Mouse (Mus musculus) ES-E14 (cell line): ENCODE data around the gene Dhx8. TPM values are rescaled to one million over a fixed set of nuclear protein-coding genes. Genes with fewer than 3 reads are reported as not detected.

Experiments
- DNase-seq: peaks from one replicate; pipeline ENCODE4 v3.0.0-alpha.2; 2013; ENCODE audit warnings: low read depth, low spot score
- H3K27ac ChIP-seq: 2 replicates; pipeline ENCODE4 v1.5.1; 2012; ENCODE audit warnings: low read depth, mild to moderate bottlenecking, low read length, moderate library complexity, mixed read lengths; ENCODE audit not compliant: poor library complexity, insufficient read depth, severe bottlenecking
- H3K36me3 ChIP-seq: 2 replicates; pipeline ENCODE4 v1.6.1; 2012; ENCODE audit warnings: mild to moderate bottlenecking, low read length, moderate library complexity, mixed read lengths; ENCODE audit not compliant: control insufficient read depth, poor library complexity, insufficient read depth, severe bottlenecking
- H3K4me1 ChIP-seq, 2 experiments: fragments of 150-350 bp in 1 of 2; sonication (generic) in 1 of 2; 2 replicates each; pipeline ENCODE4 v1.6.1; 2012; ENCODE audit warnings: low read length in 2 of 2, mild to moderate bottlenecking in 1 of 2, mixed read lengths in 1 of 2; ENCODE audit not compliant: control insufficient read depth in 2 of 2, insufficient read depth in 2 of 2, poor library complexity in 1 of 2
- H3K4me3 ChIP-seq, 2 experiments: fragments of 150-350 bp in 1 of 2; sonication (generic) in 1 of 2; 2 replicates each; pipeline ENCODE4 v1.5.1; 2012; ENCODE audit warnings: low read length in 2 of 2, low read depth in 1 of 2, mild to moderate bottlenecking in 1 of 2, mixed read lengths in 1 of 2; ENCODE audit not compliant: insufficient read depth in 1 of 2, poor library complexity in 1 of 2, severe bottlenecking in 1 of 2
- H3K9ac ChIP-seq: 2 replicates; pipeline ENCODE4 v1.6.1; 2012; ENCODE audit warnings: low read depth, mild to moderate bottlenecking, low read length, mixed read lengths; ENCODE audit not compliant: poor library complexity, insufficient read depth, severe bottlenecking
- H3K9me3 ChIP-seq: fragments of 150-350 bp; sonication (generic); 2 replicates; pipeline ENCODE4 v1.6.1; 2012; ENCODE audit warnings: low read depth, mild to moderate bottlenecking, low read length; ENCODE audit not compliant: control insufficient read depth, insufficient read depth
- CHD2 ChIP-seq: IDR thresholded peaks from 2 replicates; pipeline ENCODE4 v1.6.1; 2014; ENCODE audit warnings: mild to moderate bottlenecking, low read depth, low read length, inconsistent platforms
- HCFC1 ChIP-seq: IDR thresholded peaks from 2 replicates; pipeline ENCODE4 v1.6.1; 2012; ENCODE audit warnings: low read length, inconsistent platforms, borderline replicate concordance; ENCODE audit not compliant: insufficient read depth
- MAFK ChIP-seq: IDR thresholded peaks from 2 replicates; pipeline ENCODE4 v1.6.1; 2014; ENCODE audit warnings: mild to moderate bottlenecking, low read depth, low read length, inconsistent platforms; ENCODE audit not compliant: insufficient read depth
- ZC3H11A ChIP-seq: IDR thresholded peaks from 2 replicates; pipeline ENCODE4 v1.6.1; 2012; ENCODE audit warnings: low read depth, mild to moderate bottlenecking, inconsistent platforms, low read length, borderline replicate concordance
- ZNF384 ChIP-seq: IDR thresholded peaks from 2 replicates; pipeline ENCODE4 v1.6.1; 2012; ENCODE audit warnings: low read depth, low read length, inconsistent platforms
- in situ Hi-C, 2 experiments: fragments of 600-800 bp; cut with MboI; formaldehyde crosslinking; loops; one replicate each; pipeline ENCODE4 v1.15.1; 2025; ENCODE audit warnings: low sequenced_read_pairs in 2 of 2, inconsistent platforms in 1 of 2; ENCODE audit not compliant: unreplicated experiment in 2 of 2
- total RNA-seq: library from RNA; depleted of rRNA; stranded (reverse); fragments of 300-350 nt; gene quantifications from 2 replicates; pipeline ENCODE4 v1.2.3, GENCODE M21; 2012

The Dhx8 gene
- total RNA-seq, 1 experiment: 51.7 TPM

DNA sequence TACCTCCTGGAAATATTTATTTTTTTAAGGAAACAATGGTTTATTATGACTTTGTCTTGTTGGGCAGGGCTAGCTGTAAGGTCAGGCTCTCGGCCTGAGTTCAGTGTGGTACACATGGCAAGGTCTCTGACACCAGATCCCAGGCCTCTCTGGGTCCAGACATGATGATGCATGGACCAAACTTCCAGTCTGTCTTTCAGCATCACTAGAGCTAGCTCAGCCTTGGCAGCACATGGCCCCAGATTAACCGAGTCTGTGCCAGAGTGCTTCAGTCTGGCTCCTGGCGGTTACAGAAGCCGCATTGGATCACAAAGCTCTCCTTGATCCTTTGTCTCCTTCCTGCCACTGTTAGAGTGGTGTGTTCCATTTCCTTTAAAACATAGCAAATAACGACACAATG is 34.6 kb downstream of the Dhx8 start:
- no peak overlapping the region for H3K4me3 ChIP-seq
- no peak overlapping the region for H3K27ac ChIP-seq
- peaks cover 57% of the 10 kb centered on the region for H3K36me3 ChIP-seq
- H3K4me1 ChIP-seq: peaks cover 7 to 34% of the 10 kb centered on the region in 2 experiments
- TF ChIP-seq ZC3H11A (no peak), ZNF384 (no peak), MAFK (no peak), HCFC1 (no peak), CHD2 (no peak)
- H3K9ac ChIP-seq: no peak overlapping the region
- in situ Hi-C loops: no loop called here
- DNase-seq: no peak
- H3K9me3 ChIP-seq: no peaks in the 10 kb centered on the region

DNA sequence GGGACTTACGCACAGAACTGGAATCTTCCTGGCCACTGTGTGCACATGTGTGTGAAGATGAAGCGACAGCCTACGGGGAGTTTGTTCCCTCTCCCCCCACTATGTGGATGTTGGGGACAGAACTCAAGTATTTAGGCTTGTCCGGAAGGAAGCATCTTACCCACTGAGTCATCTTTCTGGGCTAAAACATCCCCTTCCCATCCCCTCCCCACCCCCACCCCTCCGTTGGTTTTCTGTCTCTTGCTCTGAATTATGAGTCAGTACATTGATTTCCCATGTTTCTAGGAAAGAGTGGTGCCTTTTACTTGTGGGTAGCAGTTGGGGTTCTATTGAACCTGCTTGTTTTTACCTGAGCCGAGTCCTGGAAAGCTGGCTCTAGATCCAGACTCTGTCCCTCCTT is 36.0 kb downstream of the Dhx8 start:
- Histone ChIP-seq H3K36me3 (peaks cover 59% of the 10 kb centered on the region), H3K4me1 (peaks cover 14 to 40% of the 10 kb centered on the region in 2 experiments), H3K4me3 (no peak overlapping the region), H3K9ac (no peak overlapping the region; the same call in 1 of the 2 replicates), H3K9me3 (no peaks in the 10 kb centered on the region), H3K27ac (no peak overlapping the region; the same call in 1 of the 2 replicates)
- DNase-seq: no peak
- TF ChIP-seq CHD2 (no peak), HCFC1 (no peak), MAFK (no peak), ZC3H11A (no peak), ZNF384 (no peak)
- in situ Hi-C loops: no loop called here

DNA sequence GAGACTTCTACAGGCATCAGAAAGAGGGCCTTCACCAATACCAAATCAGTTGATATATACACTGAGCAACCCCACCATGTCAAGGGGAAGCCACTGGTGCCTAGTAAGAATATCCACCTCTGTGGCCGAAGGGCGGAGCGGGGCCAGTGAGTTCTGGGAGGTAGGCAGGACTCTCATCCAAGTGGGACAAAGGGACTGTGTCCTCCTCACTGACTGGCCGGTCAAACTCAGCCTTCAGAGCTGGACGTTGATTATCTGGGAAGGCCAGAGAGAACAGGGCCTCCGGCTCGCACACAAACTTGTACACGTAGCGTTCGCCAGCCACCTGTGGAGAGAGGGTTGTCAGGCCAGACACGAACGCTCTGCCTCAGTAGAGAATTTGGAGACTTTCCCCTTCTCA is 37.5 kb downstream of the Dhx8 start:
- H3K4me3 ChIP-seq: no peak overlapping the region
- in situ Hi-C loops: no loop called here
- TF ChIP-seq MAFK (no peak), HCFC1 (no peak), ZNF384 (no peak), CHD2 (no peak), ZC3H11A (no peak)
- H3K36me3 ChIP-seq: peaks cover 49% of the 10 kb centered on the region
- peak overlapping the region; percentile 9; the same call in 1 of the 2 replicates for H3K9ac ChIP-seq
- peak overlapping the region; percentile 63; the same call in 1 of the 2 replicates for H3K27ac ChIP-seq
- no peak for DNase-seq
- peaks cover 17 to 48% of the 10 kb centered on the region in 2 experiments for H3K4me1 ChIP-seq
- no peaks in the 10 kb centered on the region for H3K9me3 ChIP-seq

DNA sequence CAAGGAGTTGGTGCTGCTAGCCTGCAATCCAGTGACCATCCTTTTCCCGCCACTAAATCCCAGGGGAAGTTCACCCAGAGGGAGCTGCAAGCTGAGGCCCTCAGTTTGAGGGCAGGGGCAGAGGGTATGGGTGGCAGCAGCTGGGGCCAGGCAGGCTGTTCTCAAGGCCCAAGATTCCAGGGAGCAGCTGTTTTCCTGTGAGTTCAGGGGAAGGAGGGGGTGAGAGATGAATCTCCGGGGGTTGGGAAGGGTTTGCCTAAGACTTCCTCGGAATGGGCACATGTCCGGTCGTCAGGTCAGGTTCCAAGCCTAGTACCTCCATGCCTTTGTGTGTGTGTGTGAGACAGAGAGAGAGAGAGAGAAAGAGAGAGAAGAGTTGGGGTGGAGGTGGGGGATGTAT is 39.3 kb downstream of the Dhx8 start:
- Histone ChIP-seq H3K9me3 (no peaks in the 10 kb centered on the region), H3K9ac (peak overlapping the region; percentile 60; the same call in 1 of the 2 replicates), H3K4me3 (peak overlapping the region in 1 of 2 experiments; percentile 23; a peak in 1 of 4 replicates), H3K36me3 (peaks cover 37% of the 10 kb centered on the region), H3K27ac (peak overlapping the region; percentile 89), H3K4me1 (peaks cover 18 to 51% of the 10 kb centered on the region in 2 experiments)
- no peak for TF ChIP-seq CHD2
- no peak for TF ChIP-seq ZNF384
- no peak for TF ChIP-seq ZC3H11A
- no peak for TF ChIP-seq MAFK
- TF ChIP-seq HCFC1: no peak
- DNase-seq: no peak
- in situ Hi-C loops: no loop called here

DNA sequence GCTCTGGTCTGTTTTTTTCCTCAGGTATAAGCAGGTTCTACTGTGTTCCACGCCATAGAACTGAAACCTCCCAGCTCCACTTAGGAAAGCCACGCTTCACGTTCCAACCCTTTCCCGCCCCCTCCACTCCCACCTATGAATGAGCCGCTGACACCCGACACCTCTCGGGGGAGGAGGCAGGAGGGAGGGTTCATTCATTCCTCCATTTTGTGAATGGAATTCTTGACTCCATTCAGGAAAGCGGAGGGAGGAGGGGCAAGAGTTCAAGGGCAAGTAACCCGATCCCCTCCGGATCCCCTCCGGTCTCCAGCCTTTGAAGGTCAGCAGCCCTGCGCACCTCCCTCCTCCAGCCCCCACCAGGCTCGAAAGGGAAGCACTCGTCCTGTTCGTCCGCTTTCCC is 39.7 kb downstream of the Dhx8 start:
- peaks cover 33% of the 10 kb centered on the region for H3K36me3 ChIP-seq
- H3K4me3 ChIP-seq: peak overlapping the region; percentile 3 to 23; a peak in 2 of 4 replicates
- TF ChIP-seq HCFC1 (0 out of 2 replicates have a peak, but pooled peaks have one; percentile 49), ZNF384 (no peak), CHD2 (peak; percentile 41; the same call in 1 of the 2 replicates), ZC3H11A (peak; percentile 88), MAFK (no peak)
- H3K9me3 ChIP-seq: no peaks in the 10 kb centered on the region
- in situ Hi-C loops: no loop called here
- H3K4me1 ChIP-seq: peaks cover 20 to 54% of the 10 kb centered on the region in 2 experiments
- peak overlapping the region; percentile 60; the same call in 1 of the 2 replicates for H3K9ac ChIP-seq
- peak; percentile 95 for DNase-seq
- H3K27ac ChIP-seq: peak overlapping the region; percentile 89; the same call in 1 of the 2 replicates
